12 mouse cellular contexts compared by ENCODE assay signal in genomic region chr19:53799885-53800284, GRCm38 (mm10).
DNase-seq lines count a peak whose midpoint lies in the region; ATAC-seq and TF ChIP-seq lines count a peak whose summit lies in the region.
"Had no signal": no experiment of that assay in that cellular context is flagged by ENCODE, and none has a peak within 500 bp of the region (broad histone marks: within the 10 kb centered on the region; RNA-seq: fewer than 3 reads in every experiment).

No protein-coding gene starts in this region.

- peak; percentile 33; the same call in 1 of the 2 replicates for ATAC-seq in heart, embryonic 15.5 days (replicated peaks; ENCODE audit: insufficient number of reproducible peaks, insufficient read depth, low FRiP score, low read depth)
- ATAC-seq in liver, embryonic 13.5 days (ENCODE audit: low read depth): peak; percentile 84

- no peaks in the 10 kb centered on the region for H3K27me3 ChIP-seq in heart, embryonic 15.5 days
- no peaks in the 10 kb centered on the region for H3K27me3 ChIP-seq in liver, embryonic 13.5 days
- H3K27me3 ChIP-seq: hindbrain, embryonic 13.5 days; kidney, embryonic 15.5 days had no signal

- H3K4me1 ChIP-seq in heart, embryonic 15.5 days (replicated peaks): peaks cover 75% of the 10 kb centered on the region
- peaks cover 66% of the 10 kb centered on the region for H3K4me1 ChIP-seq in liver, embryonic 13.5 days (replicated peaks)
- no peaks in the 10 kb centered on the region for H3K4me1 ChIP-seq in lung, adult 2 months (ENCODE audit: control insufficient read depth, insufficient read depth, low read length)

- no peaks in the 10 kb centered on the region for H3K9me3 ChIP-seq in heart, embryonic 15.5 days (replicated peaks)
- H3K9me3 ChIP-seq in liver, embryonic 13.5 days (replicated peaks): no peaks in the 10 kb centered on the region
- H3K9me3 ChIP-seq: hindbrain, embryonic 13.5 days; kidney, embryonic 15.5 days had no signal

- no peak for TF ChIP-seq POLR2A in lung, adult 2 months (IDR thresholded peaks at IDR 0.05; ENCODE audit: borderline replicate concordance, extremely low read depth, low read depth, low read length)

- no peak overlapping the region for H3K4me3 ChIP-seq in layer of hippocampus, adult 2 months
- H3K4me3 ChIP-seq in heart, embryonic 15.5 days: no peak overlapping the region
- H3K4me3 ChIP-seq in liver, embryonic 13.5 days (replicated peaks): no peak overlapping the region
- no peak overlapping the region for H3K4me3 ChIP-seq in lung, adult 2 months (replicated peaks; ENCODE audit: extremely low read depth, low read depth, low read length)
- H3K4me3 ChIP-seq: hindbrain, embryonic 13.5 days; kidney, embryonic 15.5 days had no signal

- no peak for TF ChIP-seq CTCF in layer of hippocampus, adult 2 months (conservative IDR thresholded peaks at IDR 0.05)
- TF ChIP-seq CTCF in lung, adult 2 months (IDR thresholded peaks at IDR 0.05; ENCODE audit: insufficient read depth, low read length): no peak

- no peaks in the 10 kb centered on the region for H3K36me3 ChIP-seq in heart, embryonic 15.5 days
- H3K36me3 ChIP-seq in liver, embryonic 13.5 days: no peaks in the 10 kb centered on the region
- H3K36me3 ChIP-seq: hindbrain, embryonic 13.5 days; kidney, embryonic 15.5 days had no signal

- H3K9ac ChIP-seq in heart, embryonic 15.5 days: 0 out of 2 replicates have a peak overlapping the region, but pooled peaks have one; percentile 13
- peak overlapping the region; percentile 1 for H3K9ac ChIP-seq in liver, embryonic 13.5 days
- H3K9ac ChIP-seq: hindbrain, embryonic 13.5 days; kidney, embryonic 15.5 days had no signal

- 0 out of 2 replicates have a peak overlapping the region, but pooled peaks have one; percentile 11 for H3K4me2 ChIP-seq in heart, embryonic 15.5 days
- H3K4me2 ChIP-seq in liver, embryonic 13.5 days: peak overlapping the region; percentile 11
- H3K4me2 ChIP-seq: hindbrain, embryonic 13.5 days; kidney, embryonic 15.5 days had no signal

- WGBS in heart, embryonic 15.5 days: 19% methylated on average over 11 of the region's 11 CpGs
- 6% methylated on average over 11 of the region's 11 CpGs for WGBS in liver, embryonic 13.5 days (ENCODE audit: insufficient replicate concordance)
- WGBS in lung, adult 2 months: 75% methylated on average over 11 of the region's 11 CpGs

- peak overlapping the region; percentile 39; the same call in 1 of the 2 replicates for H3K27ac ChIP-seq in layer of hippocampus, adult 2 months
- H3K27ac ChIP-seq in heart, embryonic 15.5 days: peak overlapping the region; percentile 91
- H3K27ac ChIP-seq in liver, embryonic 13.5 days: peak overlapping the region; percentile 86
- H3K27ac ChIP-seq: hindbrain, embryonic 13.5 days; kidney, embryonic 15.5 days had no signal

- DNase-seq in layer of hippocampus, adult 2 months (ENCODE audit: low spot score in 2 of 2): no peak
- no peak for DNase-seq in layer of hippocampus, postnatal 36 days
- DNase-seq in liver, embryonic 13.5 days: peak; percentile 53
- no peak for DNase-seq in cerebellum, adult 9-11 months
- no peak for DNase-seq in ovary, adult 18-20 months (ENCODE audit: low spot score)
- DNase-seq in adrenal gland, postnatal 4 days (ENCODE audit: low spot score in 2 of 2): no peak
- no peak for DNase-seq in lung, adult 2 months
- DNase-seq: cerebellum, adult 18-20 months; spleen, adult 18-20 months had no signal

Comparison
In these comparisons a context has a peak if more than half of its experiments do, and no peak if none do; other contexts are left out.
1. H3K27ac ChIP-seq: peak in every context shown above with its lines; median percentile 91 in heart, embryonic 15.5 days; 86 in liver, embryonic 13.5 days; 39 in layer of hippocampus, adult 2 months.